17 mouse cellular contexts compared by ENCODE assay signal in the genomic region with DNA sequence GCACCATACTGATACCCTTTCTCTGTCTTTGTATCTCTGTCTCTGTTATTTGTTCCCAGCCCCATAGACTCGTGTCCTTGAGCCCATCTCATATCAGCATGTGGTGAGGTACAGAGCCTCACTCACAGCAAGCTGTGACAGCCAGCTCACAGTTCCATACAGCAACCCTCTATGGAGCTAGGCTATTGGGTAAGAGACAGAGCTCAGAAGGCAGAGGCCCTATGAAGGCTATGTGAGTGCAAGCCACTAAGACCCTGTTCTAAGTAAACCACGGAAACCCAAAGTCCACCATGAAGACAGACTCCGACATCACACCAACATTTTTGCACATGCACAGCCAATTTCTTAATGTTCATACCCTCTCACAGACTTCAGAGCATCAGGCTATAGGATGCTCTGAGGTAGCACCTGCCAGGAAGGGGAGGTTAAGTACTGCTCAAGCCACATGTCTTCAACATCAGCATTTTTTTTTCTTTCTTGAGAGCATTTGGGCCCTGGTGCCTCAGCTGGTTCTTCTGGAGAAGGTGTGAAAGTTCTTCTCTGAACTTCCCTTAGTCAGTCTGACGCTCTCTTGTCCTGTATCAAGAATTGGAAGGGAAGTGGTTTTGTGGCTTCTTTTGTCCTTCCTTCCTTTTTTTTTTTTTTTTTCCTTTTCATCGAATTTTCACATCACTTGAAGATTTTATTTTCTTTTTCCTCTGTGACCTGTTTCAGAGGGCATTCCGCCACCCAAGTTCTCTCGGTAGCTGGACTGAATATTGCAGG.
A peak's percentile ranks its signal among the peaks of the same experiment; 100 is the strongest.
DNase-seq lines count a peak whose midpoint lies in the region; ATAC-seq lines count a peak whose summit lies in the region.
"Had no signal": no experiment of that assay in that cellular context is flagged by ENCODE, and none has a peak within 500 bp of the region (broad histone marks: within the 10 kb centered on the region; RNA-seq: fewer than 3 reads in every experiment).

No protein-coding gene starts in this region.

- no peak overlapping the region for H3K4me2 ChIP-seq in hindbrain, embryonic 13.5 days
- H3K4me2 ChIP-seq: hindbrain, embryonic 12.5 days; midbrain, embryonic 13.5 days; neural tube, embryonic 12.5 days had no signal

- H3K9me3 ChIP-seq in hindbrain, embryonic 13.5 days: no peaks in the 10 kb centered on the region
- H3K9me3 ChIP-seq: hindbrain, embryonic 12.5 days; midbrain, embryonic 13.5 days; neural tube, embryonic 12.5 days had no signal

- no peak overlapping the region for H3K4me3 ChIP-seq in hindbrain, embryonic 13.5 days
- H3K4me3 ChIP-seq: hindbrain, embryonic 12.5 days; left cerebral cortex, adult 2 months; midbrain, embryonic 13.5 days; neural tube, embryonic 12.5 days had no signal

- no peaks in the 10 kb centered on the region for H3K36me3 ChIP-seq in hindbrain, embryonic 13.5 days
- H3K36me3 ChIP-seq: hindbrain, embryonic 12.5 days; midbrain, embryonic 13.5 days; neural tube, embryonic 12.5 days had no signal

- H3K27me3 ChIP-seq in hindbrain, embryonic 13.5 days: 0 out of 2 replicates have a peak, but pooled peaks cover 4% of the 10 kb centered on the region
- H3K27me3 ChIP-seq: hindbrain, embryonic 12.5 days; midbrain, embryonic 13.5 days; neural tube, embryonic 12.5 days had no signal

- WGBS in hindbrain, embryonic 13.5 days: 79% methylated on average over 7 of the region's 7 CpGs

- H3K4me1 ChIP-seq in hindbrain, embryonic 13.5 days (replicated peaks): peaks cover 7% of the 10 kb centered on the region; the same call in 1 of the 2 replicates
- H3K4me1 ChIP-seq: hindbrain, embryonic 12.5 days; midbrain, embryonic 13.5 days had no signal

- DNase-seq in lung, postnatal 25 days (ENCODE audit: low spot score): peak; percentile 17
- DNase-seq in lung, postnatal 14 days: no peak
- peak; percentile 37 for DNase-seq in thymus, postnatal 25 days
- DNase-seq in kidney, adult 9 months: no peak
- no peak for DNase-seq in left cerebral cortex, adult 18-20 months (ENCODE audit: low spot score in 2 of 2)
- DNase-seq: cerebellum, adult 2 months; embryo, embryonic 11 days; gastrocnemius, postnatal 36 days; kidney, adult 11 months had no signal

- peak; percentile 89 for ATAC-seq in activated CD4-positive, CD25-positive, alpha-beta regulatory T cell, adult 4 months
- ATAC-seq in monocyte, adult 5-6 weeks (replicated peaks; ENCODE audit: insufficient number of reproducible peaks, low FRiP score, low TSS enrichment, poor library complexity, severe bottlenecking): peak; percentile 65
- no peak for ATAC-seq in hindbrain, embryonic 13.5 days (ENCODE audit: low FRiP score)
- ATAC-seq: forebrain, embryonic 16.5 days; midbrain, embryonic 13.5 days had no signal

- H3K9ac ChIP-seq in hindbrain, embryonic 13.5 days: no peak overlapping the region
- H3K9ac ChIP-seq: hindbrain, embryonic 12.5 days; midbrain, embryonic 13.5 days; neural tube, embryonic 12.5 days had no signal

- H3K27ac ChIP-seq in hindbrain, embryonic 13.5 days: no peak overlapping the region
- H3K27ac ChIP-seq: hindbrain, embryonic 12.5 days; left cerebral cortex, adult 2 months; midbrain, embryonic 13.5 days; neural tube, embryonic 12.5 days had no signal

Comparison
In these comparisons a context has a peak if more than half of its experiments do, and no peak if none do; other contexts are left out.
1. DNase-seq: peak in lung, postnatal 25 days (single experiment) and thymus, postnatal 25 days (single experiment); none in lung, postnatal 14 days (single experiment), kidney, adult 9 months (single experiment) and left cerebral cortex, adult 18-20 months (0 of 2).